Mouse (Mus musculus) neural tube, embryonic 14.5 days (tissue): Measurements from ENCODE around the gene Nol12. TPM values are rescaled to one million over a fixed set of nuclear protein-coding genes. Genes with fewer than 3 reads are reported as not detected.

Experiments used
- ATAC-seq: fragments of 200-750 bp; cut with Nextera tagmentation; 2 replicates; pipeline ENCODE4 v1.8.0; 2017; ENCODE audit warnings: low read depth, mild to moderate bottlenecking, moderate TSS enrichment, moderate library complexity
- H3K27ac ChIP-seq: fragments of 300-500 bp; sonication (generic); 2 replicates; pipeline ENCODE4 v1.5.1; 2014; ENCODE audit warnings: low read depth, mild to moderate bottlenecking, control low read depth, low read length, moderate library complexity, mixed read lengths
- H3K27me3 ChIP-seq: fragments of 300-500 bp; sonication (generic); 2 replicates; pipeline ENCODE4 v1.6.1; 2014; ENCODE audit warnings: low read length; ENCODE audit not compliant: control insufficient read depth, insufficient read depth
- H3K36me3 ChIP-seq: fragments of 300-500 bp; sonication (generic); 2 replicates; pipeline ENCODE4 v1.6.1; 2014; ENCODE audit warnings: low read length, mixed read lengths; ENCODE audit not compliant: control insufficient read depth, insufficient read depth
- H3K4me1 ChIP-seq: fragments of 300-500 bp; sonication (generic); 2 replicates; pipeline ENCODE4 v1.6.1; 2014; ENCODE audit warnings: low read length; ENCODE audit not compliant: control insufficient read depth, insufficient read depth
- H3K4me2 ChIP-seq: fragments of 300-500 bp; sonication (generic); 2 replicates; pipeline ENCODE4 v1.6.1; 2014; ENCODE audit warnings: mild to moderate bottlenecking, low read depth, low read length, control low read depth
- H3K4me3 ChIP-seq: fragments of 300-500 bp; sonication (generic); 2 replicates; pipeline ENCODE4 v1.5.1; 2014; ENCODE audit warnings: low read depth, low read length, control low read depth, mixed read lengths
- H3K9ac ChIP-seq: fragments of 300-500 bp; sonication (generic); replicated peaks from 2 replicates; pipeline ENCODE4 v1.6.1; 2014; ENCODE audit warnings: low read depth, mild to moderate bottlenecking, control low read depth, low read length, mixed read lengths
- H3K9me3 ChIP-seq: fragments of 300-500 bp; sonication (generic); 2 replicates; pipeline ENCODE4 v1.6.1; 2016; ENCODE audit warnings: low read length; ENCODE audit not compliant: control insufficient read depth
- WGBS: fragments of 180-500 bp; shearing (Covaris S2); extraction: QIAGEN DNeasy Blood & Tissue Kit; methylation state at CpG from one replicate; pipeline ENCODE4 v1.1.7; 2014; 5-methylcytosine and 5-hydroxymethylcytosine counted together
- polyA plus RNA-seq: library from polyadenylated mRNA; unstranded; fragments of >200 nt; fragmentation: Nextera tagmentation; extraction: Ambion mirVana; gene quantifications from 2 replicates; pipeline ENCODE4 v1.2.1, GENCODE M21; 2014

Gene Nol12
- polyA plus RNA-seq, 1 experiment from 2014 or later, result 66.0 TPM

DNA sequence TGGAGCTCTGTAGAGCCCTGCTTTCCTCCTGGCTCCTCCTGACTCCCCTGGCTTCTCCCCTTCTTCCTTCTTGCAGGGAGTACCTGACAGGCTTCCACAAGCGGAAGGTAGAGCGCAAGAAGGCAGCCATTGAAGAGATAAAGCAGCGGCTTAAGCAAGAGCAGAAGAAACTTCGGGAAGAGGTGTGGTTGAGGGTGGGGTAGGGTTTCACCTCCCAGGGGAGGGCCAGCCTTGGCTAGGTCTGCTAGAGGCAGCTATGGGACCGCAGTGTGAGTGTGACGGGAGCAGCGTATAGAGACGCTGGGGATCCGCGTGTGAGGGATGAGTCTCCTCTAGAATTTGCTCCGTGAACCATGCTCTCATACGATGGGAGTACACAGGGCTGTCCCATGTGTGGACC is 1.7 kb downstream of the Nol12 start:
- ATAC-seq, result no peak
- 94% methylated on average over 12 of the region's 12 CpGs for WGBS
- Histone ChIP-seq H3K4me1 (peaks cover 12% of the 10 kb centered on the region), H3K9ac (no peak overlapping the region), H3K27ac (no peak overlapping the region), H3K36me3 (peaks cover 27% of the 10 kb centered on the region), H3K4me2 (no peak overlapping the region), H3K27me3 (no peaks in the 10 kb centered on the region), H3K4me3 (no peak overlapping the region), H3K9me3 (no peaks in the 10 kb centered on the region)

DNA sequence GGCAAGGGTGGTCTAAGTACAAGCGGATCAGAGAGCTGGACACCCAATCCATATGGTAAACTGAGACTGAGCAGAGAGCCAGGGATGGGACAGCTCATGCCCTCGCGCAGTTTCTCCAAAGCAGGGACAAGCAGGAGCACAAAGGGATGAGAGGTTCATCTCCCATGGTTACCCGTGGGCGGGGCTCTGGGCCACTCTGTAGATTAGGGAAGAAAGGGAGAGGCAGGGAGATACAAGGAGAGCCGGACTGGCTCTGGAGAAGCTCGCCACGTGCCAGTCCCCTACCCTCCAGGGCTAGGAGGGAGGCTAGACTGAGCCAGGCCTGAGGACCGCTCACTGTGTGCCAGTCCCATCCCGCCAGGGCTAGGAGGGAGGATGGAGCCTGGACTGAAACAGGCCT is 2.6 kb downstream of the Nol12 start:
- ATAC-seq, result no peak
- H3K27me3 ChIP-seq, result no peaks in the 10 kb centered on the region
- H3K36me3 ChIP-seq, result peaks cover 27% of the 10 kb centered on the region
- H3K4me1 ChIP-seq, result peaks cover 12% of the 10 kb centered on the region
- H3K4me3 ChIP-seq, result no peak overlapping the region
- no peak overlapping the region for H3K27ac ChIP-seq
- no peak overlapping the region for H3K4me2 ChIP-seq
- WGBS, result 89% methylated on average over 10 of the region's 10 CpGs
- H3K9ac ChIP-seq, result 0 out of 2 replicates have a peak overlapping the region, but pooled peaks have one; percentile 21
- no peaks in the 10 kb centered on the region for H3K9me3 ChIP-seq

DNA sequence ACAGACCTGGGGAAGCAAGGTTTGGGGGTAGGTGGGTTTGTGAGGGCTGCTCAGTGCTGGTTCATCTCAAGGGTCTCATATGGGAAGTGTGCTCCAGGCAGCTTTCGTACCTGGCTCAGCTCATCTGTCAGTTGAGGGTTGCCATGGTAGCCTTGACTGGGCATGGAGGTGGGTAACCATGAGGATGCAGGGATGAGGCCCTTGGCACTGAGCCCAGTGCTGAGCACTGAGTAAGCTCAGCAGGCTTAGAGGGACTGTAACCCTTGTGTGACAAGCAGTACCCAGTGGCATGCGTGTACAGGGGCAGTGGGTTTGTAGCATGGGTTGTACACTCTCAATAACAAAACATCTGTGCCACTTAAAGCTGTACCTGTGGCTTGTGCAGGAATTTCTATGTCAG is 3.2 kb downstream of the Nol12 start:
- H3K27me3 ChIP-seq, result no peaks in the 10 kb centered on the region
- peaks cover 12% of the 10 kb centered on the region for H3K4me1 ChIP-seq
- no peak overlapping the region for H3K4me2 ChIP-seq
- peaks cover 27% of the 10 kb centered on the region for H3K36me3 ChIP-seq
- no peak overlapping the region for H3K9ac ChIP-seq
- no peak for ATAC-seq
- no peak overlapping the region for H3K4me3 ChIP-seq
- H3K9me3 ChIP-seq, result no peaks in the 10 kb centered on the region
- H3K27ac ChIP-seq, result no peak overlapping the region
- WGBS, result 79% methylated on average over 2 of the region's 2 CpGs

DNA sequence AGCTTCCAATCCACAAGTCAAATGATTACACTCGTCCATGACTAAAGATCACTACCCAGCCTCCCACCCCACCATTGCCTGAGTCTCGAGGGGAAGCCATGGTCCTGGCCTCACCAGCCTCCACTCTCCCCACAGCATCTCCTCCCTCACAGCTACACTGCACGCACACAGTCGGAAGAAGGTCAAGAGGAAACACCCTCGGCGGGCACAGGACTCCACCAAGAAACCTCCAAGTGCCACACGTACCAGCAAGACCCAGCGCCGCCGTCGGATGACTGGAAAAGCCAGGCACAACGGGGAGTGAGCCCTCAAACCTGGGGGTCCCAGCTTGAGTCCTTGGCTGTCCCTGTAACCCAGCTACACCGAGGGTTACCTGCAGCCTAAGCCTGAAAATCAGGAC is 5.6 kb downstream of the Nol12 start:
- no peak for ATAC-seq
- Histone ChIP-seq H3K27ac (no peak overlapping the region), H3K27me3 (no peaks in the 10 kb centered on the region), H3K9me3 (no peaks in the 10 kb centered on the region), H3K4me3 (no peak overlapping the region), H3K9ac (no peak overlapping the region), H3K36me3 (peaks cover 27% of the 10 kb centered on the region), H3K4me2 (no peak overlapping the region), H3K4me1 (peaks cover 12% of the 10 kb centered on the region)
- 94% methylated on average over 13 of the region's 13 CpGs for WGBS

DNA sequence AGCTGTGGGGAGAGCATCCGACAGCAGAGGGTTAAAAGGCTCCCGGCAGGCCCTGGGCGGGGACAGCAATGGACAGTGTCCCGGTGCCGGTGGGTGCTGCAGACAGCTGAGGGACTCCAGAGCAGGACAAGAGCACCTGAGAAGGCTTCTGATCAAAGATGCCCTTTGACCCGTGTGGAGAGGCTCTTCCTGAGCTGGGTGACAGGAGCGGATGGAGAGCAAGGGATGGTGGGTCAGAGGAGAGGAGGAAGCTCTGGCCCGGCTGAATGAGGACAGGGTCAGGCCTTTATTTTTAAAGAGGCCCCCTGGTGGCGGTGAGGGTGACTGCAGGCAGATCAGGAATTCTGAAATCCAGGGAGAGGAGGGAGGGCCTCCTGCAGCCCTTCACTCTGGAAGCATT is 7.9 kb downstream of the Nol12 start:
- peaks cover 25% of the 10 kb centered on the region for H3K36me3 ChIP-seq
- peak overlapping the region; percentile 36 for H3K4me2 ChIP-seq
- H3K27me3 ChIP-seq, result no peaks in the 10 kb centered on the region
- peak; percentile 60 for ATAC-seq
- H3K4me1 ChIP-seq, result peaks cover 2% of the 10 kb centered on the region; the same call in 1 of the 2 replicates
- under 1% methylated on average over 9 of the region's 9 CpGs for WGBS
- H3K9ac ChIP-seq, result peak overlapping the region; percentile 8; the same call in 1 of the 2 replicates
- H3K27ac ChIP-seq, result peak overlapping the region; percentile 45; the same call in 1 of the 2 replicates
- H3K4me3 ChIP-seq, result 0 out of 2 replicates have a peak overlapping the region, but pooled peaks have one; percentile 15
- H3K9me3 ChIP-seq, result no peaks in the 10 kb centered on the region

DNA sequence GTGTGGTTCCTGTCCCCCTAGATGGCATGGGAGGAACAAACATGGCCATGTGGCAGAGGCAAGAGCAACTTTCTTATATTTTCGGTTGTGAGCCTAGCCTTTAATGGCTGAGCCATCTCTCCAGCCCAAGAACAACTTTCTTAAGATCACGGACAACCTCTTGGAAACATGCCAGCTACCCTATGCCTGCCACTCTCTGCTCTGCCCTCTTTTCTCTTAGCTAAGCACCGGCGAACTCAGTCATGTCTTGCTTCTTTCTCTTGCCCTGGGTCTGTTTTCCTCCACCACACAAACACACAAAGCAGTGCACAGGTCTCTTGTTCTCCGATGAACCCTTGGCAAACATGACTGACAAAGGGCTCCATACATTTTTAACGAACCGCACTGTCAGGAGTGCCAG is 11.5 kb downstream of the Nol12 start:
- Histone ChIP-seq H3K27me3 (no peaks in the 10 kb centered on the region), H3K9me3 (no peaks in the 10 kb centered on the region), H3K4me3 (no peak overlapping the region), H3K9ac (no peak overlapping the region), H3K27ac (no peak overlapping the region), H3K4me1 (peaks cover 8% of the 10 kb centered on the region; the same call in 1 of the 2 replicates), H3K36me3 (peaks cover 4% of the 10 kb centered on the region; the same call in 1 of the 2 replicates), H3K4me2 (no peak overlapping the region)
- ATAC-seq, result no peak
- WGBS, result 68% methylated on average over 7 of the region's 7 CpGs

DNA sequence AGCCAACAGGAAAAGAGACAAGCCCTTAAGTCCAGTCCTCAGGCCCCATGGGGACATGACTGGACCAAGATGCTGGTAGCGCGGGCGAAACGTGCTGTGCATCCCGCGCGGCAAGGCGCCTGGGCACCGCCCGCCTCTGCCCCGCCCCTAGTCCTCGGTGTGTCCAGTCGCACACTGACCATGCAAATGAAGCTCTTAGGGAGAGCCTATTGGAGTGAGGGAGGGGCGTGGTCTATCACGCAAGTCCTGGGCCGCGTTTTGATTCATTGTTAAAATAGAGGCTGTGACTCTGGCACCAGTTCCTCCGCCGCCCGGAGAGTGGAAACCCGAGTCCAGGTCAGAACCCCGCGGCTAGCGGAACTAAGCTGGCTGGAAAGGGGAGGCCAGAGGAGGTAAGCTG is 12.9 kb downstream of the Nol12 start, which contains the start of gene Triobp:
Triobp (plus strand) TSS at position 68 of the 400 bp plus-strand sequence.
- Histone ChIP-seq H3K9me3 (no peaks in the 10 kb centered on the region), H3K4me2 (peak within 1 kb of the TSS; percentile 54), H3K4me3 (peak within 1 kb of the TSS; percentile 60), H3K27me3 (no peaks in the 10 kb centered on the region), H3K27ac (peak within 1 kb of the TSS; percentile 64), H3K36me3 (0 out of 2 replicates have a peak, but pooled peaks cover 7% of the 10 kb centered on the region), H3K4me1 (peaks cover 8% of the 10 kb centered on the region; the same call in 1 of the 2 replicates), H3K9ac (peak within 1 kb of the TSS; percentile 70)
- 0% methylated on average over 24 of the region's 24 CpGs for WGBS
- peak; percentile 96 for ATAC-seq

DNA sequence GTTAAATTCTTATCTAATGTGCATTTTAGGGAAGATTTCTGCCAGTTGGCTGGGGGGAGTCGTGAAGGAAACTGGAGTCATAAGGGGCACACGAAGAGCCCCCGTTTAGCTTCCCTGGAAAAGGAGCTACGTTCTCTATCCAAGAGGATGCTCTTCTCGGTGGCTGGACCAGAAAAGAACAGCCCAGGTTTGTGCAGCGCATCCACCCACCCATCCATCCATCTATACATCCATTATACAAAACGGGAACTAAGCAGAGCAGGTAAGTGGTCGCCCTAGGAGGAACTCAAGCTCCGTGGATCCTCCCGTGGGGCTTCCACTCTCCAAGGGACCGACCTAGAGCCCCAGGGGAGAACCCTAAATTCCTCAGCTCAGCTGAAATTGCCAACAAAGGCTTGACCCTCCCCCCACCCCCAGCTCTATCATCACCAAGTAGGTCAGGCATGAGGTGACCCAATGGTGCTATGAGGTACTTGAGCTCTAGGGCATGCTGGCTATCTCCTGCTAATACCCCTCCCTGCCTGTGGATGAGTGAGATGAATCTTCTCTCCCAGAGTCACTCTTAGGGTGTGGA is 13.5 kb downstream of the Nol12 start:
- 4% methylated on average over 11 of the region's 11 CpGs for WGBS

DNA sequence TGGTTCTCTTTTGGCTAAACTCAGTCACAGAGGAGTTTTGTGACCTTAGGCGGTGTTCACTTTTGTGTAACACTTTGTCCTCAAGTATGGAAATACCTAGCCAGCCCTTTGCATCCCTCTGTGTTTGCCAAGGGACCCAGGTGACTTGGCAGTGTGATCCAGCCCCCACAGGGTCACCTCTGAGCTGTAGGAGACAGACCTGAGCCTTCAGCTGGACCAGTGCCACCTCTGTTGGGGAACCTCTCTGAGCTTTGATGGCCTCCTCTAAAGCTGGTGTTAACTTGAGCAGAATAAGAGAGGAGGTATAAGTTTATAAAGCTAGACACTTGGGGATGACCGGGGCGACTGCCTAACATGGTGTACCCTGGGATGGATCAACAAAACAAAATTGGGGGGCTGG is 14.2 kb downstream of the Nol12 start:
- Histone ChIP-seq H3K36me3 (0 out of 2 replicates have a peak, but pooled peaks cover 10% of the 10 kb centered on the region), H3K9me3 (no peaks in the 10 kb centered on the region), H3K27me3 (no peaks in the 10 kb centered on the region), H3K9ac (no peak overlapping the region), H3K4me3 (peak overlapping the region; percentile 12; the same call in 1 of the 2 replicates), H3K4me2 (peak overlapping the region; percentile 54), H3K4me1 (peaks cover 8% of the 10 kb centered on the region; the same call in 1 of the 2 replicates), H3K27ac (no peak overlapping the region)
- 93% methylated on average over 3 of the region's 3 CpGs for WGBS
- ATAC-seq, result no peak

More for the DNA sequence above, 13.5 kb downstream of the Nol12 start:
- peak overlapping the region; percentile 54 for H3K4me2 ChIP-seq
- peak overlapping the region; percentile 70 for H3K9ac ChIP-seq
- H3K4me3 ChIP-seq, result peak overlapping the region; percentile 60
- 0 out of 2 replicates have a peak, but pooled peaks cover 7% of the 10 kb centered on the region for H3K36me3 ChIP-seq
- peaks cover 8% of the 10 kb centered on the region; the same call in 1 of the 2 replicates for H3K4me1 ChIP-seq
- H3K27ac ChIP-seq, result peak overlapping the region; percentile 64
- H3K27me3 ChIP-seq, result no peaks in the 10 kb centered on the region
- H3K9me3 ChIP-seq, result no peaks in the 10 kb centered on the region
- peak; percentile 28; the same call in 1 of the 2 replicates for ATAC-seq
